ENCODE assay signal across 16 mouse cellular contexts in the genomic region with DNA sequence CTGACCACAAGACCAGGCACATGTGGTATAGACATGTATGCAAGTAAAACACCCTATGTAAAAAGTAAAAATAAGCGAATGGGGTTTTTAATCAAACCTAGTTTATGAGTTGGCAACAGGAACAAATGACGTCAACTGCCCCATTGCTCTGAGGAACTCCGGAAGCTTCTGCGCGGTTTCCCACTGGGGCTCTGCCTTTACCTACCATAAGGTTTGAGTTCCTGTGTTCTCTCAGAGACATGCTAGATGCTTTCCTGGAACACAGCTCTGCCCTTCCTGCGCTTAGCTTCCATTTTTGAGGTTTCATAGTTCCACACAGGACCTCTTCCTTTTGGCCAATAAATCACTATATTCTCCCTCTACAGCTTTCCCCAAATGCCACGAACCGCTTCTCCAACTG.
DNase-seq lines count a peak whose midpoint lies in the region; ATAC-seq and TF ChIP-seq lines count a peak whose summit lies in the region.
"Had no signal": no experiment of that assay in that cellular context is flagged by ENCODE, and none has a peak within 500 bp of the region (broad histone marks: within the 10 kb centered on the region; RNA-seq: fewer than 3 reads in every experiment).

No protein-coding gene starts in this region.

- 81% methylated on average over 8 of the region's 8 CpGs for WGBS in heart, embryonic 16.5 days
- WGBS in lung, embryonic 14.5 days = 77% methylated on average over 8 of the region's 8 CpGs
- 59% methylated on average over 8 of the region's 8 CpGs for WGBS in kidney, postnatal 0 days
- WGBS in limb, embryonic 15.5 days = 72% methylated on average over 8 of the region's 8 CpGs
- WGBS in hindbrain, postnatal 0 days = 89% methylated on average over 8 of the region's 8 CpGs

- H3K27ac ChIP-seq in heart, embryonic 16.5 days (ENCODE audit: low read length) = peak overlapping the region; percentile 63
- H3K27ac ChIP-seq in lung, embryonic 14.5 days (ENCODE audit: low read depth) = peak overlapping the region; percentile 21; the same call in 1 of the 2 replicates
- H3K27ac ChIP-seq in kidney, postnatal 0 days = no peak overlapping the region
- H3K27ac ChIP-seq in limb, embryonic 15.5 days = 0 out of 2 replicates have a peak overlapping the region, but pooled peaks have one; percentile 28
- no peak overlapping the region for H3K27ac ChIP-seq in hindbrain, postnatal 0 days
- H3K27ac ChIP-seq: forebrain, embryonic 10.5 days; limb, embryonic 13.5 days; liver, embryonic 15.5 days; midbrain, embryonic 13.5 days; neural tube, embryonic 12.5 days had no signal

- H3K4me3 ChIP-seq in heart, embryonic 16.5 days (ENCODE audit: low read length) = no peak overlapping the region
- H3K4me3 ChIP-seq in lung, embryonic 14.5 days (ENCODE audit: low read depth, low read length) = no peak overlapping the region
- no peak overlapping the region for H3K4me3 ChIP-seq in kidney, postnatal 0 days (replicated peaks; ENCODE audit: low read depth, low read length)
- H3K4me3 ChIP-seq in limb, embryonic 15.5 days = no peak overlapping the region
- H3K4me3 ChIP-seq in hindbrain, postnatal 0 days (ENCODE audit: low read length) = no peak overlapping the region
- H3K4me3 ChIP-seq: forebrain, embryonic 10.5 days; limb, embryonic 13.5 days; liver, embryonic 15.5 days; midbrain, embryonic 13.5 days; neural tube, embryonic 12.5 days had no signal

- no peak for DNase-seq in heart, adult 9 months (ENCODE audit: low spot score in 2 of 2)
- DNase-seq in lung, embryonic 14.5 days = no peak
- no peak for DNase-seq in lung, postnatal 4 days
- peak; percentile 45 for DNase-seq in kidney, postnatal 0 days (ENCODE audit: low spot score)
- no peak for DNase-seq in hindbrain, postnatal 0 days (ENCODE audit: low spot score)
- DNase-seq: cerebellum, adult 2 months; forebrain, postnatal 0 days; layer of hippocampus, adult 9-11 months had no signal

- H3K4me1 ChIP-seq in heart, embryonic 16.5 days (ENCODE audit: control insufficient read depth, insufficient read depth, low read length) = peaks cover 58% of the 10 kb centered on the region
- peaks cover 42% of the 10 kb centered on the region for H3K4me1 ChIP-seq in lung, embryonic 14.5 days (ENCODE audit: insufficient read depth)
- H3K4me1 ChIP-seq in kidney, postnatal 0 days (replicated peaks; ENCODE audit: insufficient read depth, low read length) = no peaks in the 10 kb centered on the region
- H3K4me1 ChIP-seq in limb, embryonic 15.5 days = peaks cover 49% of the 10 kb centered on the region
- H3K4me1 ChIP-seq in hindbrain, postnatal 0 days (ENCODE audit: insufficient read depth, low read length) = no peaks in the 10 kb centered on the region
- H3K4me1 ChIP-seq: liver, embryonic 15.5 days had no signal

- no peaks in the 10 kb centered on the region for H3K9me3 ChIP-seq in heart, embryonic 16.5 days (replicated peaks; ENCODE audit: control insufficient read depth, low read length)
- H3K9me3 ChIP-seq in lung, embryonic 14.5 days (ENCODE audit: low read depth, low read length) = no peaks in the 10 kb centered on the region
- no peaks in the 10 kb centered on the region for H3K9me3 ChIP-seq in kidney, postnatal 0 days (replicated peaks; ENCODE audit: low read length)
- H3K9me3 ChIP-seq in limb, embryonic 15.5 days = no peaks in the 10 kb centered on the region
- H3K9me3 ChIP-seq in hindbrain, postnatal 0 days (ENCODE audit: low read length) = no peaks in the 10 kb centered on the region
- H3K9me3 ChIP-seq: forebrain, embryonic 10.5 days; limb, embryonic 13.5 days; liver, embryonic 15.5 days; midbrain, embryonic 13.5 days; neural tube, embryonic 12.5 days had no signal

- no peak for TF ChIP-seq CTCF in lung, embryonic 14.5 days (IDR thresholded peaks at IDR 0.05; ENCODE audit: low read depth)
- no peak for TF ChIP-seq CTCF in kidney, postnatal 0 days (IDR thresholded peaks at IDR 0.05; ENCODE audit: low read depth)
- TF ChIP-seq CTCF in hindbrain, postnatal 0 days (IDR thresholded peaks at IDR 0.05; ENCODE audit: low read depth) = no peak

- H3K4me2 ChIP-seq in heart, embryonic 16.5 days (ENCODE audit: low read depth, low read length) = no peak overlapping the region
- H3K4me2 ChIP-seq in lung, embryonic 14.5 days = no peak overlapping the region
- no peak overlapping the region for H3K4me2 ChIP-seq in kidney, postnatal 0 days (ENCODE audit: low read length)
- H3K4me2 ChIP-seq in limb, embryonic 15.5 days = no peak overlapping the region
- no peak overlapping the region for H3K4me2 ChIP-seq in hindbrain, postnatal 0 days (ENCODE audit: low read depth, low read length)
- H3K4me2 ChIP-seq: limb, embryonic 13.5 days; liver, embryonic 15.5 days; midbrain, embryonic 13.5 days; neural tube, embryonic 12.5 days had no signal

- no peaks in the 10 kb centered on the region for H3K27me3 ChIP-seq in heart, embryonic 16.5 days (ENCODE audit: control insufficient read depth, insufficient read depth, low read length)
- no peaks in the 10 kb centered on the region for H3K27me3 ChIP-seq in lung, embryonic 14.5 days (ENCODE audit: insufficient read depth, low read length)
- H3K27me3 ChIP-seq in kidney, postnatal 0 days (ENCODE audit: insufficient read depth, low read length) = no peaks in the 10 kb centered on the region
- H3K27me3 ChIP-seq in limb, embryonic 15.5 days = no peaks in the 10 kb centered on the region
- H3K27me3 ChIP-seq in hindbrain, postnatal 0 days (ENCODE audit: insufficient read depth, low read length) = no peaks in the 10 kb centered on the region
- H3K27me3 ChIP-seq: limb, embryonic 13.5 days; liver, embryonic 15.5 days; midbrain, embryonic 13.5 days; neural tube, embryonic 12.5 days had no signal

- ATAC-seq in heart, embryonic 16.5 days (replicated peaks; ENCODE audit: extremely low read depth, insufficient read depth, low FRiP score) = no peak
- no peak for ATAC-seq in lung, embryonic 14.5 days (ENCODE audit: insufficient read depth)
- ATAC-seq in kidney, postnatal 0 days (replicated peaks; ENCODE audit: low FRiP score, low read depth) = no peak
- no peak for ATAC-seq in limb, embryonic 15.5 days (ENCODE audit: insufficient number of reproducible peaks, low FRiP score, low TSS enrichment, low read depth)
- no peak for ATAC-seq in hindbrain, postnatal 0 days
- ATAC-seq: forebrain, postnatal 0 days; hindbrain, embryonic 16.5 days; midbrain, embryonic 13.5 days had no signal

- H3K9ac ChIP-seq in heart, embryonic 16.5 days (ENCODE audit: low read length) = no peak overlapping the region
- H3K9ac ChIP-seq in lung, embryonic 14.5 days = no peak overlapping the region
- no peak overlapping the region for H3K9ac ChIP-seq in kidney, postnatal 0 days (ENCODE audit: low read depth, low read length)
- no peak overlapping the region for H3K9ac ChIP-seq in limb, embryonic 15.5 days
- no peak overlapping the region for H3K9ac ChIP-seq in hindbrain, postnatal 0 days (replicated peaks; ENCODE audit: low read length)
- H3K9ac ChIP-seq: forebrain, postnatal 0 days; limb, embryonic 13.5 days; liver, embryonic 15.5 days; midbrain, embryonic 13.5 days; neural tube, embryonic 12.5 days had no signal

- no peaks in the 10 kb centered on the region for H3K36me3 ChIP-seq in heart, embryonic 16.5 days (ENCODE audit: control insufficient read depth, insufficient read depth)
- 0 out of 2 replicates have a peak, but pooled peaks cover 7% of the 10 kb centered on the region for H3K36me3 ChIP-seq in lung, embryonic 14.5 days (ENCODE audit: insufficient read depth)
- H3K36me3 ChIP-seq in kidney, postnatal 0 days (ENCODE audit: insufficient read depth, low read length) = no peaks in the 10 kb centered on the region
- H3K36me3 ChIP-seq in limb, embryonic 15.5 days = peaks cover 3% of the 10 kb centered on the region; the same call in 1 of the 2 replicates
- H3K36me3 ChIP-seq in hindbrain, postnatal 0 days (ENCODE audit: insufficient read depth, low read length) = no peaks in the 10 kb centered on the region
- H3K36me3 ChIP-seq: forebrain, embryonic 10.5 days; liver, embryonic 15.5 days; midbrain, embryonic 13.5 days; neural tube, embryonic 12.5 days had no signal

Comparison
In these comparisons a context has a peak if more than half of its experiments do, and no peak if none do; other contexts are left out.
1. H3K27ac ChIP-seq: peak in heart, embryonic 16.5 days (single experiment), lung, embryonic 14.5 days (single experiment) and limb, embryonic 15.5 days (single experiment); none in kidney, postnatal 0 days (single experiment) and hindbrain, postnatal 0 days (single experiment).